16 mouse cellular contexts compared by ENCODE assay signal in genomic region chr15:101165658-101166437, GRCm38 (mm10). TPM values are rescaled to one million over a fixed set of nuclear protein-coding genes. Genes with fewer than 3 reads are reported as not detected.
DNase-seq lines count a peak whose midpoint lies in the region; ATAC-seq and TF ChIP-seq lines count a peak whose summit lies in the region.
"Had no signal": no experiment of that assay in that cellular context is flagged by ENCODE, and none has a peak within 500 bp of the region (broad histone marks: within the 10 kb centered on the region; RNA-seq: fewer than 3 reads in every experiment).

No protein-coding gene starts in this region.

- no peaks in the 10 kb centered on the region for H3K36me3 ChIP-seq in heart, embryonic 13.5 days
- H3K36me3 ChIP-seq in intestine, postnatal 0 days (ENCODE audit: control insufficient read depth, insufficient read depth) = no peaks in the 10 kb centered on the region
- H3K36me3 ChIP-seq in hindbrain, embryonic 14.5 days (replicated peaks; ENCODE audit: control insufficient read depth, insufficient read depth) = no peaks in the 10 kb centered on the region
- H3K36me3 ChIP-seq: neural tube, embryonic 15.5 days had no signal

- H3K27me3 ChIP-seq in heart, embryonic 13.5 days (replicated peaks) = 0 out of 2 replicates have a peak, but pooled peaks cover 12% of the 10 kb centered on the region
- no peaks in the 10 kb centered on the region for H3K27me3 ChIP-seq in intestine, postnatal 0 days (replicated peaks; ENCODE audit: control insufficient read depth, insufficient read depth, low read length)
- H3K27me3 ChIP-seq in hindbrain, embryonic 14.5 days (ENCODE audit: control insufficient read depth, insufficient read depth, low read length) = peaks cover 4% of the 10 kb centered on the region; the same call in 1 of the 2 replicates

- H3K4me1 ChIP-seq in heart, embryonic 13.5 days = peaks cover 33% of the 10 kb centered on the region
- peaks cover 17% of the 10 kb centered on the region; the same call in 1 of the 2 replicates for H3K4me1 ChIP-seq in intestine, postnatal 0 days (replicated peaks; ENCODE audit: control insufficient read depth, insufficient read depth, low read length)
- H3K4me1 ChIP-seq in hindbrain, embryonic 14.5 days (replicated peaks; ENCODE audit: control insufficient read depth, insufficient read depth, low read length) = peaks cover 24% of the 10 kb centered on the region

- H3K27ac ChIP-seq in heart, embryonic 13.5 days (replicated peaks) = no peak overlapping the region
- peak overlapping the region; percentile 51; the same call in 1 of the 2 replicates for H3K27ac ChIP-seq in intestine, postnatal 0 days (ENCODE audit: low read depth, low read length)
- no peak overlapping the region for H3K27ac ChIP-seq in hindbrain, embryonic 14.5 days
- H3K27ac ChIP-seq: hindbrain, postnatal 0 days; neural tube, embryonic 15.5 days had no signal

- no peak for ATAC-seq in heart, embryonic 13.5 days (ENCODE audit: extremely low read depth, insufficient number of reproducible peaks, low FRiP score, low TSS enrichment)
- no peak for ATAC-seq in intestine, postnatal 0 days
- peak; percentile 54; the same call in 1 of the 2 replicates for ATAC-seq in megakaryocyte, adult 5-6 weeks (ENCODE audit: poor library complexity, severe bottlenecking)
- ATAC-seq in hindbrain, embryonic 14.5 days (ENCODE audit: low FRiP score) = no peak
- ATAC-seq: hindbrain, postnatal 0 days had no signal

- no peak for DNase-seq in heart, adult 8-10 months (ENCODE audit: low spot score)
- peak; percentile 62 for DNase-seq in brain, adult 2 months (ENCODE audit: low read depth, low spot score)
- no peak for DNase-seq in gastrocnemius, postnatal 4 days (ENCODE audit: low spot score in 2 of 2)
- DNase-seq in hindbrain, embryonic 14.5 days (ENCODE audit: low spot score) = no peak
- DNase-seq in adrenal gland, adult 8-10 months = no peak
- DNase-seq: adrenal gland, postnatal 36 days had no signal

- H3K4me3 ChIP-seq in heart, embryonic 13.5 days = no peak overlapping the region
- H3K4me3 ChIP-seq in intestine, postnatal 0 days (ENCODE audit: low read depth, low read length) = no peak overlapping the region
- no peak overlapping the region for H3K4me3 ChIP-seq in hindbrain, embryonic 14.5 days (replicated peaks; ENCODE audit: low read length)
- H3K4me3 ChIP-seq: neural tube, embryonic 15.5 days had no signal

- H3K9ac ChIP-seq in heart, embryonic 13.5 days = peak overlapping the region; percentile 19; the same call in 1 of the 2 replicates
- H3K9ac ChIP-seq in intestine, postnatal 0 days (ENCODE audit: low read depth, low read length) = no peak overlapping the region
- no peak overlapping the region for H3K9ac ChIP-seq in hindbrain, embryonic 14.5 days
- H3K9ac ChIP-seq: neural tube, embryonic 15.5 days had no signal

- H3K4me2 ChIP-seq in heart, embryonic 13.5 days = no peak overlapping the region
- H3K4me2 ChIP-seq in intestine, postnatal 0 days (replicated peaks; ENCODE audit: low read depth) = no peak overlapping the region
- H3K4me2 ChIP-seq in hindbrain, embryonic 14.5 days (replicated peaks) = no peak overlapping the region
- H3K4me2 ChIP-seq: neural tube, embryonic 15.5 days had no signal

- no peaks in the 10 kb centered on the region for H3K9me3 ChIP-seq in heart, embryonic 13.5 days
- H3K9me3 ChIP-seq in intestine, postnatal 0 days (ENCODE audit: control insufficient read depth) = no peaks in the 10 kb centered on the region
- H3K9me3 ChIP-seq in hindbrain, embryonic 14.5 days (ENCODE audit: control insufficient read depth, low read length) = no peaks in the 10 kb centered on the region
- H3K9me3 ChIP-seq: neural tube, embryonic 15.5 days had no signal

- WGBS in heart, embryonic 13.5 days = 46% methylated on average over 16 of the region's 16 CpGs
- 43% methylated on average over 14 of the region's 16 CpGs for WGBS in intestine, postnatal 0 days
- WGBS in hindbrain, embryonic 14.5 days = 70% methylated on average over 16 of the region's 16 CpGs

- TF ChIP-seq CTCF in intestine, postnatal 0 days (IDR thresholded peaks at IDR 0.05; ENCODE audit: low read depth) = no peak

RNA-seq across cellular contexts. Expression of gene Acvr1b, which starts 8.0 kb away (rescaled TPM):
- polyA plus RNA-seq in heart, embryonic 13.5 days (2015; fragmentation: Nextera tagmentation; extraction: Ambion mirVana) = 5.4 and 6.0 TPM in 2 replicates
- 10 to 100 TPM; 12.1 to 14.7 (median 13.9) TPM for total RNA-seq in heart, adult 8-10 months (2022)
- 6.0 and 6.8 TPM in 2 replicates for polyA plus RNA-seq in intestine, postnatal 0 days (2015; fragmentation: Nextera tagmentation; extraction: Ambion mirVana)
- 7.4 and 7.7 TPM in 2 replicates for total RNA-seq in megakaryocyte, adult 5-6 weeks (2015)
- total RNA-seq in megakaryocyte, adult 5-6 weeks (2017) = 15.2 and 17.1 TPM in 2 replicates
- total RNA-seq in gastrocnemius, postnatal 4 days (2021) = 10 to 100 TPM; 16.2 to 17.0 TPM
- 30.0 and 35.7 TPM in 2 replicates for polyA plus RNA-seq in hindbrain, embryonic 14.5 days (2014; fragmentation: Nextera tagmentation; extraction: Ambion mirVana)
- total RNA-seq in adrenal gland, adult 8-10 months (2022) = 10 to 100 TPM in 3 of 4 experiments, 1 to 10 TPM in 1; 8.6 to 15.4 (median 12.1) TPM

RNA-seq across cellular contexts. Expression of gene Acvrl1, which starts 37.5 kb away (rescaled TPM):
- polyA plus RNA-seq in heart, embryonic 13.5 days (2015; fragmentation: Nextera tagmentation; extraction: Ambion mirVana) = 7.0 and 7.4 TPM in 2 replicates
- total RNA-seq in heart, adult 8-10 months (2022) = 10 to 100 TPM; 19.8 to 30.3 (median 23.0) TPM
- 13.8 and 14.6 TPM in 2 replicates for polyA plus RNA-seq in intestine, postnatal 0 days (2015; fragmentation: Nextera tagmentation; extraction: Ambion mirVana)
- 6.9 and 8.2 TPM in 2 replicates for total RNA-seq in megakaryocyte, adult 5-6 weeks (2015)
- 27.6 and 34.9 TPM in 2 replicates for total RNA-seq in megakaryocyte, adult 5-6 weeks (2017)
- 10 to 100 TPM; 24.6 to 28.1 TPM for total RNA-seq in gastrocnemius, postnatal 4 days (2021)
- polyA plus RNA-seq in hindbrain, embryonic 14.5 days (2014; fragmentation: Nextera tagmentation; extraction: Ambion mirVana) = 5.7 and 6.2 TPM in 2 replicates
- 10 to 100 TPM; 14.5 to 24.7 (median 21.5) TPM for total RNA-seq in adrenal gland, adult 8-10 months (2022)

RNA-seq across cellular contexts. Expression of gene Ankrd33, which starts 50.3 kb away (rescaled TPM):
- not detected in 2 replicates for polyA plus RNA-seq in heart, embryonic 13.5 days (2015; fragmentation: Nextera tagmentation; extraction: Ambion mirVana)
- total RNA-seq in heart, adult 8-10 months (2022) = not detected
- not detected in 2 replicates for polyA plus RNA-seq in intestine, postnatal 0 days (2015; fragmentation: Nextera tagmentation; extraction: Ambion mirVana)
- not detected in 2 replicates for total RNA-seq in megakaryocyte, adult 5-6 weeks (2015)
- not detected in 2 replicates for total RNA-seq in megakaryocyte, adult 5-6 weeks (2017)
- not detected for total RNA-seq in gastrocnemius, postnatal 4 days (2021)
- polyA plus RNA-seq in hindbrain, embryonic 14.5 days (2014; fragmentation: Nextera tagmentation; extraction: Ambion mirVana) = not detected in 2 replicates
- 1 to 10 TPM in 1 of 4 experiments, under 1 TPM in 3; 0.75 to 1.1 (median 0.79) TPM for total RNA-seq in adrenal gland, adult 8-10 months (2022)
- total RNA-seq: hindbrain, postnatal 0 days; layer of hippocampus, postnatal 14 days; midbrain, postnatal 0 days had no signal
- polyA plus RNA-seq: heart, embryonic 16.5 days; hindbrain, postnatal 0 days; limb, embryonic 14.5 days; lung, embryonic 16.5 days; midbrain, postnatal 0 days; neural tube, embryonic 15.5 days had no signal

RNA-seq across cellular contexts. Expression of gene Grasp, which starts 58.1 kb away (rescaled TPM):
- polyA plus RNA-seq in heart, embryonic 13.5 days (2015; fragmentation: Nextera tagmentation; extraction: Ambion mirVana) = 3.8 and 4.4 TPM in 2 replicates
- total RNA-seq in heart, adult 8-10 months (2022) = 10 to 100 TPM in 1 of 4 experiments, 1 to 10 TPM in 3; 7.6 to 10.2 (median 9.5) TPM
- polyA plus RNA-seq in intestine, postnatal 0 days (2015; fragmentation: Nextera tagmentation; extraction: Ambion mirVana) = 1.7 and 2.0 TPM in 2 replicates
- 0.16 and 0.30 TPM in 2 replicates for total RNA-seq in megakaryocyte, adult 5-6 weeks (2015)
- total RNA-seq in megakaryocyte, adult 5-6 weeks (2017) = 0.29 and 0.85 TPM in 2 replicates
- 10 to 100 TPM; 14.1 to 14.7 TPM for total RNA-seq in gastrocnemius, postnatal 4 days (2021)
- polyA plus RNA-seq in hindbrain, embryonic 14.5 days (2014; fragmentation: Nextera tagmentation; extraction: Ambion mirVana) = 1.6 and 2.5 TPM in 2 replicates
- total RNA-seq in adrenal gland, adult 8-10 months (2022) = 10 to 100 TPM in 3 of 4 experiments, 1 to 10 TPM in 1; 8.8 to 19.6 (median 17.1) TPM
